25 mouse cellular contexts compared by ENCODE assay signal in the genomic region with DNA sequence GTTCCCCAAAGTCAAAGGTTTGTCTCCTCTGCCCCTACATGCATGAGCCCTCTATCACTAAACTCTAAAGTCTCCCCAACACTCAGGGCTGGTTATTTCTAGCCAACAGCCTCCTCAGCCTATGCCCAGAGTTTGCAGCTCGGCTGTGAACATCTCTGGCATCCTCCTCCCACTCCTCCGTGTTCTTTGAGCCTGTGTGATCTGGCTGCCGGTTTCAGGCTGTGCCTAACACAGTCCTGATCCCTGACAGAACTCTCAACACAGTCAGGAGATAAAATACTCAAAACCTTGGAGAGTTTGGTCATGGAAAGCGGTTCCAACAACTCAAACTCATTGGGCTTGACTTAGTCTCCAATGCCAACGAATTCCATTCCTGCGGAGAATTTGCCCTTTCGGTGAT. TPM values are rescaled to one million over a fixed set of nuclear protein-coding genes. Genes with fewer than 3 reads are reported as not detected.
DNase-seq lines count a peak whose midpoint lies in the region; ATAC-seq and TF ChIP-seq lines count a peak whose summit lies in the region.
"Had no signal": no experiment of that assay in that cellular context is flagged by ENCODE, and none has a peak within 500 bp of the region (broad histone marks: within the 10 kb centered on the region; RNA-seq: fewer than 3 reads in every experiment).

No protein-coding gene starts in this region.

- 62% methylated on average over 7 of the region's 7 CpGs for WGBS in heart, embryonic 10.5 days
- 78% methylated on average over 7 of the region's 7 CpGs for WGBS in liver, postnatal 0 days (ENCODE audit: insufficient replicate concordance)
- 67% methylated on average over 7 of the region's 7 CpGs for WGBS in liver, embryonic 11.5 days

- H3K27ac ChIP-seq in heart, embryonic 10.5 days, result no peak overlapping the region
- H3K27ac ChIP-seq in liver, postnatal 0 days (ENCODE audit: low read depth), result peak overlapping the region; percentile 90; the same call in 1 of the 2 replicates
- no peak overlapping the region for H3K27ac ChIP-seq in liver, embryonic 11.5 days (ENCODE audit: low read depth, low read length)
- H3K27ac ChIP-seq: embryonic facial prominence, embryonic 12.5 days; gastrocnemius, adult 2 months; hindbrain, embryonic 13.5 days; hindbrain, postnatal 0 days had no signal

- no peak overlapping the region for H3K4me2 ChIP-seq in liver, postnatal 0 days (ENCODE audit: low read depth, low read length)
- no peak overlapping the region for H3K4me2 ChIP-seq in liver, embryonic 11.5 days
- H3K4me2 ChIP-seq: embryonic facial prominence, embryonic 12.5 days; hindbrain, embryonic 13.5 days had no signal

- TF ChIP-seq EP300 in liver, postnatal 0 days (IDR thresholded peaks at IDR 0.05; ENCODE audit: low read depth), result no peak

- no peak for ATAC-seq in liver, postnatal 0 days
- ATAC-seq in liver, embryonic 11.5 days (replicated peaks; ENCODE audit: low FRiP score), result no peak
- ATAC-seq: forebrain, embryonic 16.5 days; hindbrain, postnatal 0 days had no signal

- H3K27me3 ChIP-seq in heart, embryonic 10.5 days (ENCODE audit: insufficient read depth, poor library complexity, severe bottlenecking), result no peaks in the 10 kb centered on the region
- no peaks in the 10 kb centered on the region for H3K27me3 ChIP-seq in liver, postnatal 0 days (ENCODE audit: insufficient read depth, low read length)
- H3K27me3 ChIP-seq in liver, embryonic 11.5 days (replicated peaks; ENCODE audit: control insufficient read depth, insufficient read depth, low read length), result no peaks in the 10 kb centered on the region
- H3K27me3 ChIP-seq: embryonic facial prominence, embryonic 12.5 days had no signal

- H3K4me1 ChIP-seq in heart, embryonic 10.5 days, result peaks cover 9% of the 10 kb centered on the region; the same call in 1 of the 2 replicates
- peaks cover 15% of the 10 kb centered on the region for H3K4me1 ChIP-seq in liver, postnatal 0 days (ENCODE audit: insufficient read depth)
- H3K4me1 ChIP-seq in liver, embryonic 11.5 days (replicated peaks; ENCODE audit: control insufficient read depth, insufficient read depth, low read length), result peaks cover 3% of the 10 kb centered on the region

- no peak for TF ChIP-seq CTCF in liver, postnatal 0 days (IDR thresholded peaks at IDR 0.05; ENCODE audit: low read depth)

- H3K9me3 ChIP-seq in heart, embryonic 10.5 days, result no peaks in the 10 kb centered on the region
- H3K9me3 ChIP-seq in liver, postnatal 0 days (ENCODE audit: low read length), result no peaks in the 10 kb centered on the region
- H3K9me3 ChIP-seq in liver, embryonic 11.5 days (ENCODE audit: control insufficient read depth, low read length), result no peaks in the 10 kb centered on the region
- H3K9me3 ChIP-seq: embryonic facial prominence, embryonic 12.5 days; hindbrain, embryonic 13.5 days had no signal

- H3K4me3 ChIP-seq in heart, embryonic 10.5 days, result no peak overlapping the region
- H3K4me3 ChIP-seq in liver, postnatal 0 days (ENCODE audit: low read depth, low read length), result no peak overlapping the region
- no peak overlapping the region for H3K4me3 ChIP-seq in liver, embryonic 11.5 days (ENCODE audit: low read depth, low read length)
- H3K4me3 ChIP-seq: embryonic facial prominence, embryonic 12.5 days; gastrocnemius, adult 2 months; heart, adult 2 months; hindbrain, embryonic 13.5 days had no signal

- no peak overlapping the region for H3K9ac ChIP-seq in liver, postnatal 0 days (replicated peaks)
- H3K9ac ChIP-seq in liver, embryonic 11.5 days (ENCODE audit: low read depth, low read length), result no peak overlapping the region
- H3K9ac ChIP-seq: embryonic facial prominence, embryonic 12.5 days; hindbrain, embryonic 13.5 days had no signal

- intact Hi-C loops in heart, postnatal 10 days (cut with DNase I), result no loop called here

- peak; percentile 32 to 49 for DNase-seq in heart, postnatal 10 days
- DNase-seq in heart, embryonic 10.5 days (ENCODE audit: low spot score), result no peak
- DNase-seq in liver, postnatal 0 days, result no peak
- DNase-seq in liver, embryonic 11.5 days (ENCODE audit: low spot score), result no peak
- DNase-seq in adipocyte (ENCODE audit: low spot score), result peak; percentile 6
- DNase-seq in brain, adult 2 months (ENCODE audit: low read depth, low spot score), result peak; percentile 66
- DNase-seq in thymus, postnatal 10 days (ENCODE audit: low spot score in 2 of 2), result no peak
- DNase-seq: adrenal gland, adult 8-10 months; adrenal gland, postnatal 36 days; cerebellum, adult 11-12 months; cerebellum, adult 9-10 months; cerebellum, postnatal 25 days; gastrocnemius, adult 2 months; gastrocnemius, postnatal 36 days had no signal

- H3K36me3 ChIP-seq in heart, embryonic 10.5 days, result no peaks in the 10 kb centered on the region
- no peaks in the 10 kb centered on the region for H3K36me3 ChIP-seq in liver, postnatal 0 days (replicated peaks; ENCODE audit: insufficient read depth, low read length)
- no peaks in the 10 kb centered on the region for H3K36me3 ChIP-seq in liver, embryonic 11.5 days (ENCODE audit: control insufficient read depth, insufficient read depth, low read length)
- H3K36me3 ChIP-seq: embryonic facial prominence, embryonic 12.5 days; hindbrain, embryonic 13.5 days had no signal

RNA-seq across cellular contexts. Expression of a gene that starts 11.4 kb away (rescaled TPM):
- total RNA-seq in heart, postnatal 10 days (2021), result 100 to 1,000 TPM; 132 to 137 TPM
- 62.6 and 85.5 TPM in 2 replicates for polyA plus RNA-seq in heart, embryonic 10.5 days (2016; fragmentation: Nextera tagmentation; extraction: Ambion mirVana)
- 177 TPM in 2 replicates for polyA plus RNA-seq in liver, postnatal 0 days (2015; fragmentation: Nextera tagmentation; extraction: Ambion mirVana)
- polyA plus RNA-seq in liver, embryonic 11.5 days (2014; fragmentation: Nextera tagmentation; extraction: Ambion mirVana), result 58.7 and 59.4 TPM in 2 replicates

RNA-seq across cellular contexts. Expression of a gene that starts 23.3 kb away (rescaled TPM):
- 1 to 10 TPM; 2.8 to 4.6 TPM for total RNA-seq in heart, postnatal 10 days (2021)
- polyA plus RNA-seq in heart, embryonic 10.5 days (2016; fragmentation: Nextera tagmentation; extraction: Ambion mirVana), result 1.5 and 3.3 TPM in 2 replicates
- 0.06 and 0.08 TPM in 2 replicates for polyA plus RNA-seq in liver, postnatal 0 days (2015; fragmentation: Nextera tagmentation; extraction: Ambion mirVana)
- polyA plus RNA-seq in liver, embryonic 11.5 days (2014; fragmentation: Nextera tagmentation; extraction: Ambion mirVana), result 2.7 and 3.0 TPM in 2 replicates

RNA-seq across cellular contexts. Expression of a gene that starts 43.1 kb away (rescaled TPM):
- under 1 TPM in 1 of 2 experiments, not detected in 1; 0.12 TPM for total RNA-seq in heart, postnatal 10 days (2021)
- 0.36 and 0.41 TPM in 2 replicates for polyA plus RNA-seq in heart, embryonic 10.5 days (2016; fragmentation: Nextera tagmentation; extraction: Ambion mirVana)
- polyA plus RNA-seq in liver, postnatal 0 days (2015; fragmentation: Nextera tagmentation; extraction: Ambion mirVana), result not detected in 2 replicates
- 0.16 and 0.49 TPM in 2 replicates for polyA plus RNA-seq in liver, embryonic 11.5 days (2014; fragmentation: Nextera tagmentation; extraction: Ambion mirVana)
- total RNA-seq: adrenal gland, postnatal 36 days; ES-E14; gastrocnemius, adult 2 months; gastrocnemius, postnatal 36 days; heart, adult 2 months; heart, postnatal 14 days; hematopoietic stem cell, adult 5-6 weeks had no signal

RNA-seq across cellular contexts. Expression of a gene that starts 57.7 kb away (rescaled TPM):
- not detected for total RNA-seq in heart, postnatal 10 days (2021)
- not detected in 2 replicates for polyA plus RNA-seq in heart, embryonic 10.5 days (2016; fragmentation: Nextera tagmentation; extraction: Ambion mirVana)
- not detected in 2 replicates for polyA plus RNA-seq in liver, postnatal 0 days (2015; fragmentation: Nextera tagmentation; extraction: Ambion mirVana)
- not detected in 2 replicates for polyA plus RNA-seq in liver, embryonic 11.5 days (2014; fragmentation: Nextera tagmentation; extraction: Ambion mirVana)
- total RNA-seq: adrenal gland, adult 8-10 months; adrenal gland, postnatal 36 days; ES-E14; gastrocnemius, adult 2 months; gastrocnemius, postnatal 36 days; heart, adult 2 months; heart, postnatal 14 days; hematopoietic stem cell, adult 5-6 weeks had no signal
- polyA plus RNA-seq: embryonic facial prominence, embryonic 12.5 days; forebrain, embryonic 11.5 days; forebrain, embryonic 16.5 days; heart, adult 2 months; heart, embryonic 14.5 days; intestine, embryonic 14.5 days had no signal

Comparison
In these comparisons a context has a peak if more than half of its experiments do, and no peak if none do; other contexts are left out.
1. DNase-seq: peak in heart, postnatal 10 days (2 of 2), adipocyte (single experiment) and brain, adult 2 months (single experiment); none in heart, embryonic 10.5 days (single experiment), liver, postnatal 0 days (single experiment), liver, embryonic 11.5 days (single experiment) and thymus, postnatal 10 days (0 of 2).